Mouse (Mus musculus) CH12.LX (cell line): ENCODE measurements around the gene Ece1.

Source experiments
- BHLHE40 ChIP-seq: IDR thresholded peaks from 2 replicates; pipeline ENCODE4 v1.6.1; 2011; ENCODE audit warnings: mild to moderate bottlenecking, low read depth, low read length, improper control_type of control experiment
- CHD1 ChIP-seq: IDR thresholded peaks from 2 replicates; pipeline ENCODE4 v1.6.1; 2012; ENCODE audit warnings: low read depth, low read length, improper control_type of control experiment, inconsistent platforms
- CHD2 ChIP-seq: IDR thresholded peaks from 2 replicates; pipeline ENCODE4 v1.6.1; 2011; ENCODE audit warnings: low read length, improper control_type of control experiment
- CTCF ChIP-seq, 2 experiments: IDR thresholded peaks in 1 of 2; conservative IDR thresholded peaks in 1 of 2; 2 replicates each; pipeline ENCODE4 v1.5.1; 2011 to 2012; ENCODE audit warnings: low read depth in 2 of 2, low read length in 2 of 2, improper control_type of control experiment in 1 of 2, inconsistent platforms in 1 of 2, mild to moderate bottlenecking in 1 of 2, moderate library complexity in 1 of 2
- E2F4 ChIP-seq: IDR thresholded peaks from 2 replicates; pipeline ENCODE4 v1.6.1; 2011; ENCODE audit warnings: low read depth, low read length, improper control_type of control experiment; ENCODE audit not compliant: insufficient replicate concordance
- EP300 ChIP-seq: IDR thresholded peaks from 2 replicates; pipeline ENCODE4 v1.6.1; 2011; ENCODE audit warnings: low read length, improper control_type of control experiment
- MEF2A ChIP-seq: IDR thresholded peaks from 2 replicates; pipeline ENCODE4 v1.6.1; 2014; ENCODE audit warnings: low read depth, mild to moderate bottlenecking, inconsistent platforms, low read length, improper control_type of control experiment, borderline replicate concordance
- MXI1 ChIP-seq: IDR thresholded peaks from 2 replicates; pipeline ENCODE4 v1.6.1; 2011; ENCODE audit warnings: mild to moderate bottlenecking, low read depth, low read length, improper control_type of control experiment
- NELFE ChIP-seq: IDR thresholded peaks from 2 replicates; pipeline ENCODE4 v1.6.1; 2011; ENCODE audit warnings: low read depth, low read length, improper control_type of control experiment
- POLR2A ChIP-seq: IDR thresholded peaks from 2 replicates; pipeline ENCODE4 v1.6.1; 2011; ENCODE audit warnings: low read depth, mild to moderate bottlenecking, improper control_type of control experiment, low read length
- ZMIZ1 ChIP-seq: IDR thresholded peaks from 2 replicates; pipeline ENCODE4 v1.6.1; 2012; ENCODE audit warnings: low read depth, mild to moderate bottlenecking, inconsistent platforms, low read length, improper control_type of control experiment

GRCm38 (mm10) chr4:137954184-137954583, 92.1 kb downstream of the Ece1 start:
- TF ChIP-seq POLR2A (no peak), BHLHE40 (no peak), EP300 (no peak), CHD2 (no peak), MEF2A (no peak), CTCF (conservative IDR thresholded peaks at IDR 0.05 in 1 of 2, IDR thresholded peaks at IDR 0.05 in 1 of 2; ENCODE audit: low read depth in 2 of 2, low read length in 2 of 2) (no peak), E2F4 (no peak), NELFE (no peak), ZMIZ1 (no peak), CHD1 (no peak), MXI1 (no peak)
